Mouse (Mus musculus) limb, embryonic 10.5 days (tissue): Measurements from ENCODE around the gene Zfhx3. TPM values are rescaled to one million over a fixed set of nuclear protein-coding genes. Genes with fewer than 3 reads are reported as not detected.

Experiments used
- DNase-seq: peaks from one replicate; pipeline ENCODE4 v3.0.0-alpha.2; 2017; ENCODE audit warnings: low spot score
- H3K27ac ChIP-seq: fragments of 300-500 bp; sonication (generic); 2 replicates; pipeline ENCODE4 v1.5.1; 2016; ENCODE audit warnings: mild to moderate bottlenecking
- H3K27me3 ChIP-seq: fragments of 300-500 bp; sonication (generic); 2 replicates; pipeline ENCODE4 v1.6.1; 2016; ENCODE audit warnings: low read depth, mild to moderate bottlenecking; ENCODE audit not compliant: poor library complexity, severe bottlenecking
- H3K36me3 ChIP-seq: fragments of 300-500 bp; sonication (generic); 2 replicates; pipeline ENCODE4 v1.6.1; 2016; ENCODE audit warnings: mild to moderate bottlenecking, moderate library complexity
- H3K4me1 ChIP-seq: fragments of 300-500 bp; sonication (generic); 2 replicates; pipeline ENCODE4 v1.6.1; 2016
- H3K4me3 ChIP-seq: fragments of 300-500 bp; sonication (generic); 2 replicates; pipeline ENCODE4 v1.5.1; 2016; ENCODE audit warnings: mild to moderate bottlenecking, moderate library complexity
- H3K9me3 ChIP-seq: fragments of 300-500 bp; sonication (generic); replicated peaks from 2 replicates; pipeline ENCODE4 v1.6.1; 2016; ENCODE audit warnings: mild to moderate bottlenecking
- WGBS: fragments of 180-500 bp; shearing (Covaris S2); methylation state at CpG from one replicate; pipeline ENCODE4 v1.1.7; 2016; 5-methylcytosine and 5-hydroxymethylcytosine counted together
- polyA plus RNA-seq: library from polyadenylated mRNA; unstranded; fragments of >200 nt; fragmentation: Nextera tagmentation; extraction: Ambion mirVana; gene quantifications from 2 replicates; pipeline ENCODE4 v1.2.1, GENCODE M21; 2016

Zfhx3 gene
- polyA plus RNA-seq, 1 experiment from 2014 or later: 28.1 TPM

- Histone ChIP-seq H3K27me3 (no peaks in the 10 kb centered on the region), H3K4me3 (no peak overlapping the region), H3K36me3 (peaks cover 28% of the 10 kb centered on the region), H3K4me1 (peaks cover 50% of the 10 kb centered on the region), H3K27ac (peak overlapping the region; percentile 36; the same call in 1 of the 2 replicates), H3K9me3 (peaks cover 9% of the 10 kb centered on the region)
- DNase-seq: no peak
- 43% methylated on average over 6 of the region's 6 CpGs for WGBS
These were observed 845.8 kb downstream of the Zfhx3 start for GRCm38 (mm10) chr8:108788156-108788761.

DNA sequence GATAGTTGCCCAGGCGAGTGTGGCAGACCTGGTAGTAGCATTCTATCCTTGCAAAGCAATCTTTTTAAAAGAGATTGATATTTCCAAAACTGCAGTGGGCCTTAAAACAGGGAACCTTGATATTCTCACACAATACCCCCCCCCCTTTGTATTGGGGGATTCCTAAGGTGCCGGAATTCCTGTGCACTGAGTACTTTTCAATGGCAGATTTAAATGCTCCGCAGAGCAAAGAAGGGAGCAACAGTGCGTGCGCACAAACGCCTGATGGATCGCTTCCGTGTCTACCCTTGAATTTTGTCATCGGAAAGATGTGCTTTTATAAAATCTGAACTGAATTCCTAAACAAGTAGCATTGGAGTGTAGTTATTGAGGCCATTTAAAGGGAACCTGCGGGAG lies 846.3 kb downstream of the Zfhx3 start:
- peak overlapping the region; percentile 36 for H3K27ac ChIP-seq

GRCm38 (mm10) chr8:108790559-108791293 lies 848.3 kb downstream of the Zfhx3 start:
- no peak for DNase-seq
- 65% methylated on average over 14 of the region's 14 CpGs for WGBS
- no peak overlapping the region for H3K4me3 ChIP-seq
- peaks cover 14% of the 10 kb centered on the region for H3K9me3 ChIP-seq
- H3K4me1 ChIP-seq: peaks cover 46% of the 10 kb centered on the region
- no peaks in the 10 kb centered on the region for H3K27me3 ChIP-seq
- peaks cover 52% of the 10 kb centered on the region for H3K36me3 ChIP-seq
- peak overlapping the region; percentile 53; the same call in 1 of the 2 replicates for H3K27ac ChIP-seq

More for the DNA sequence above, 846.3 kb downstream of the Zfhx3 start:
- no peak for DNase-seq
- H3K9me3 ChIP-seq: peaks cover 10% of the 10 kb centered on the region
- no peak overlapping the region for H3K4me3 ChIP-seq
- WGBS: 78% methylated on average over 10 of the region's 10 CpGs
- H3K27me3 ChIP-seq: no peaks in the 10 kb centered on the region
- H3K36me3 ChIP-seq: peaks cover 33% of the 10 kb centered on the region
- peaks cover 48% of the 10 kb centered on the region for H3K4me1 ChIP-seq

DNA sequence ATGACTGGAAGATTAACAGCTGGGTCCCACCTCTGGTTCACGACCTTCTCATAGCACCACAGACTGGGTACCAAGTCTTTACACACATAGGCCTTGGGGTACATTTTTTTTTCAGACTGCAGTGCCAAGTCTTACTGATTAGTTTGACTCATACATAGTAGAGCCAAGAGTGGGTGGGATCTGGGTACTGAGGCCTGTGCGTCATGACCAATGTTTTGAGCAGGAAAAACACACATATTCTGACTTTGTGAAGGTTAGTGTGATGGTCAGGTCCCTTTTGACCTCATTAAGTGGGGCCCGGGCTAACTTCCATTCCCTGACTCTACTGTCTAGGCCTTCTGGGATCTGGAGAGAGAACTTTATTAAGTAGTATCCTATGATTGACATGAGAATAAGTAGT lies 853.6 kb downstream of the Zfhx3 start:
- Histone ChIP-seq H3K4me1 (peaks cover 4% of the 10 kb centered on the region), H3K36me3 (peaks cover 93% of the 10 kb centered on the region), H3K27ac (no peak overlapping the region), H3K4me3 (no peak overlapping the region), H3K9me3 (peaks cover 14% of the 10 kb centered on the region), H3K27me3 (no peaks in the 10 kb centered on the region)
- WGBS: 98% methylated on average over 3 of the region's 3 CpGs
- no peak for DNase-seq

DNA sequence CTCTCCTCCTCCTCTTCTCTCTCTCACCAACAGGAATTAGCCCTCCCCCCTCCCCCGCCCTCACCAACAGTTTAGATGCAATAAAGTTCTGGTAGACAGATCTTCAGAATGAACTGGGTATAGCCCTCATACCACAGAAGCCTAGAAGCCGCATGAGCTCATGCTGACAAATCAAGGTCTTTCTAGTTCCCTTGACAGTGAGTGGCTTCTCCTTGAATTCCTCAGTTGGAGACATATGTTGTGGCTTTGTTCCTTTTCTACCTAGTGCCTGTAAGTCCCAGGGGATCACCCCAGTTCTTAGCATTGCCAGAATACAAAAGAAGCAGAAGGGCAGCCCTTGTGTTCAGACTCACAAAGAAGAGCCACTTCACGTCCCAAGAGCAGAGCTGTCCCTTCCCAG lies 854.4 kb downstream of the Zfhx3 start:
- no peak for DNase-seq
- H3K36me3 ChIP-seq: peaks cover 93% of the 10 kb centered on the region
- WGBS: 90% methylated on average over 3 of the region's 3 CpGs

GRCm38 (mm10) chr8:108798012-108798411 lies 855.6 kb downstream of the Zfhx3 start:
- no peak overlapping the region for H3K27ac ChIP-seq

More for the DNA sequence above, 854.4 kb downstream of the Zfhx3 start:
- no peaks in the 10 kb centered on the region for H3K27me3 ChIP-seq
- no peak overlapping the region for H3K4me3 ChIP-seq
- H3K4me1 ChIP-seq: no peaks in the 10 kb centered on the region
- peaks cover 11% of the 10 kb centered on the region for H3K9me3 ChIP-seq
- H3K27ac ChIP-seq: no peak overlapping the region

GRCm38 (mm10) chr8:108799250-108799649 lies 856.8 kb downstream of the Zfhx3 start:
- peaks cover 11% of the 10 kb centered on the region for H3K4me1 ChIP-seq
- DNase-seq: no peak
- no peak overlapping the region for H3K4me3 ChIP-seq
- WGBS: 93% methylated on average over 6 of the region's 6 CpGs
- no peaks in the 10 kb centered on the region for H3K27me3 ChIP-seq
- H3K27ac ChIP-seq: no peak overlapping the region
- H3K9me3 ChIP-seq: no peaks in the 10 kb centered on the region; the same call in 1 of the 2 replicates
- H3K36me3 ChIP-seq: peaks cover 87% of the 10 kb centered on the region

More at GRCm38 (mm10) chr8:108798012-108798411, 855.6 kb downstream of the Zfhx3 start:
- Histone ChIP-seq H3K9me3 (peaks cover 4% of the 10 kb centered on the region; the same call in 1 of the 2 replicates), H3K27me3 (no peaks in the 10 kb centered on the region), H3K4me3 (no peak overlapping the region), H3K4me1 (peaks cover 8% of the 10 kb centered on the region), H3K36me3 (peaks cover 92% of the 10 kb centered on the region)
- 91% methylated on average over 12 of the region's 12 CpGs for WGBS
- no peak for DNase-seq

DNA sequence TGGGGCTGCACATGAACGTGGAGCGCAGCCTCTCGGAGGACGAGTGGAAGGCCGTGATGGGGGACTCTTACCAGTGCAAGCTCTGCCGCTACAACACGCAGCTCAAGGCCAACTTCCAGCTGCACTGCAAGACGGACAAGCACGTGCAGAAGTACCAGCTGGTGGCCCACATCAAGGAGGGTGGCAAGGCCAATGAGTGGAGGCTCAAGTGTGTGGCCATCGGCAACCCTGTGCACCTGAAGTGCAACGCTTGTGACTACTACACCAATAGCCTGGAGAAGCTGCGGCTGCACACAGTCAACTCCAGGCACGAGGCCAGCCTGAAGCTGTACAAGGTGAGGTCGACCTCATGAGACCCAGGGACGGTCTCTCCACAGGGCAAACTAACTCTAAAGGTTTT lies 857.9 kb downstream of the Zfhx3 start:
- 97% methylated on average over 15 of the region's 15 CpGs for WGBS
- Histone ChIP-seq H3K36me3 (peaks cover 87% of the 10 kb centered on the region), H3K27ac (no peak overlapping the region), H3K4me1 (peaks cover 11% of the 10 kb centered on the region), H3K27me3 (no peaks in the 10 kb centered on the region), H3K9me3 (no peaks in the 10 kb centered on the region), H3K4me3 (no peak overlapping the region)
- no peak for DNase-seq

- Histone ChIP-seq H3K4me3 (no peak overlapping the region), H3K27ac (no peak overlapping the region)
- WGBS: 70% methylated on average over 6 of the region's 6 CpGs
These were observed 860.6 kb downstream of the Zfhx3 start for GRCm38 (mm10) chr8:108803017-108803416.

DNA sequence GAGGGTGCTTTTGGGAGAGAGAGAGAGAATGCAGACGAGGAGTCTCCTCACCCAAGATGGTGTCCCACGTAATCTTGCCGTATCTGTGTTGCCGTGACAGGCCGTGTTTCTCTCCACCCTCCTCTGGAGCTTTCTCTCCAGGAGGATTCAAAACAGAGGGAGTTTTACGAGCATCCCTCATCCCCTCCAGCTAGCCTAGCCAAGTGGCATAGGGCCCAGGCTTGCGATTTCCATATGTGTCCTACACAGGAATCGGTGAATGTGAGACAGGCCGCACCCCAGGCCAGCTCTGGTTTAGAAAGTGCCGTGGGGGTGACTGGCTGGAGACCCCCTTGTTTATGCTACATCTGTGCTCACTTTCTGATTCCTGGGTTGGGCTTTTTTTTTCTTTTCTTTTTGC lies 869.2 kb downstream of the Zfhx3 start:
- 66% methylated on average over 10 of the region's 10 CpGs for whole genome bisulfite sequencing
- Histone ChIP-seq H3K27me3 (no peaks in the 10 kb centered on the region), H3K9me3 (no peaks in the 10 kb centered on the region), H3K36me3 (peaks cover 63% of the 10 kb centered on the region), H3K4me1 (peaks cover 39% of the 10 kb centered on the region), H3K27ac (no peak overlapping the region), H3K4me3 (no peak overlapping the region)
- DNase-seq: no peak

More at GRCm38 (mm10) chr8:108803017-108803416, 860.6 kb downstream of the Zfhx3 start:
- no peaks in the 10 kb centered on the region for H3K27me3 ChIP-seq
- H3K4me1 ChIP-seq: peaks cover 17% of the 10 kb centered on the region
- DNase-seq: no peak
- H3K9me3 ChIP-seq: no peaks in the 10 kb centered on the region
- peaks cover 82% of the 10 kb centered on the region for H3K36me3 ChIP-seq

GRCm38 (mm10) chr8:108813375-108813774 lies 870.9 kb downstream of the Zfhx3 start:
- Histone ChIP-seq H3K27ac (0 out of 2 replicates have a peak overlapping the region, but pooled peaks have one; percentile 20), H3K36me3 (peaks cover 55% of the 10 kb centered on the region), H3K4me3 (no peak overlapping the region), H3K9me3 (no peaks in the 10 kb centered on the region), H3K4me1 (peaks cover 40% of the 10 kb centered on the region), H3K27me3 (no peaks in the 10 kb centered on the region)
- WGBS: 55% methylated on average over 12 of the region's 12 CpGs
- DNase-seq: no peak

DNA sequence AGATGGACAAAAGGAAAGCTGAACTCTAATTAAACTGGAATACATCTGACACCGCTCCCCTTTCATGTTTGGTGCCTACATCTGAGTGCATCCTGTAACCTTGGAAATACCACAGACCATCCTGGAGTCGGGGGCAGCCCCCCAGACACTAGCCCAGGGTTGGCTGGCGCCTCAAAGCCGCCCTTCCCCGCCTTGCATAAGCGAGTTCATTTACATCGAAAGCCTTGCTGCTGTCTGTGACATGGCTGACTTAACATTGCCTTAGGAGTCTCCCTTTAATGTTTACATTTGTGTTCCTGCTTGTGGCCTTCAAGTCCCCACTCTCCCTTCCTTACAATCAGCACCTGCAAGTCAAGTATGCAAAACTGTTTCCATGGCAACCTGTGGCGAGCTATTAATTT lies 876.8 kb downstream of the Zfhx3 start:
- peaks cover 29% of the 10 kb centered on the region for H3K36me3 ChIP-seq
- no peaks in the 10 kb centered on the region for H3K9me3 ChIP-seq
- no peak overlapping the region for H3K4me3 ChIP-seq
- H3K27ac ChIP-seq: 0 out of 2 replicates have a peak overlapping the region, but pooled peaks have one; percentile 58
- DNase-seq: peak; percentile 59
- WGBS: 17% methylated on average over 8 of the region's 8 CpGs
- H3K4me1 ChIP-seq: peaks cover 45% of the 10 kb centered on the region
- no peaks in the 10 kb centered on the region for H3K27me3 ChIP-seq

- peak overlapping the region; percentile 36 for H3K4me3 ChIP-seq
- no peaks in the 10 kb centered on the region for H3K27me3 ChIP-seq
- H3K27ac ChIP-seq: 0 out of 2 replicates have a peak overlapping the region, but pooled peaks have one; percentile 11
- peak; percentile 43 for DNase-seq
- no peaks in the 10 kb centered on the region for H3K9me3 ChIP-seq
- 0% methylated on average over 3 of the region's 3 CpGs for WGBS
- peaks cover 23% of the 10 kb centered on the region for H3K36me3 ChIP-seq
- H3K4me1 ChIP-seq: peaks cover 45% of the 10 kb centered on the region
These were observed 877.4 kb downstream of the Zfhx3 start for GRCm38 (mm10) chr8:108819826-108820225.
